Mouse (Mus musculus) myocyte (in vitro differentiated cells): ENCODE measurements around the gene Pbrm1. TPM values are rescaled to one million over a fixed set of nuclear protein-coding genes. Genes with fewer than 3 reads are reported as not detected.

ENCODE experiments used
- H3K27me3 ChIP-seq: one replicate; pipeline ENCODE4 v1.6.1; 2011; ENCODE audit not compliant: control insufficient read depth, insufficient read depth, insufficient read length
- H3K36me3 ChIP-seq: one replicate; pipeline ENCODE4 v1.6.1; 2011; ENCODE audit not compliant: control insufficient read depth, insufficient read depth
- H3K4me2 ChIP-seq: one replicate; pipeline ENCODE4 v1.6.1; 2011; ENCODE audit warnings: low read depth, control low read depth
- H3K4me3 ChIP-seq: one replicate; pipeline ENCODE4 v1.5.1; 2011; ENCODE audit warnings: mild to moderate bottlenecking, control low read depth, moderate library complexity
- H3K79me2 ChIP-seq: one replicate; pipeline ENCODE4 v1.6.1; 2011; ENCODE audit not compliant: control insufficient read depth, insufficient read depth
- H3ac ChIP-seq: one replicate; pipeline ENCODE4 v1.6.1; 2011; ENCODE audit not compliant: control insufficient read depth, insufficient read length
- CEBPB ChIP-seq: IDR thresholded peaks from 2 replicates; pipeline ENCODE4 v1.6.1; 2011; ENCODE audit warnings: mild to moderate bottlenecking, moderate library complexity; ENCODE audit not compliant: poor library complexity, insufficient read depth, severe bottlenecking
- E2F4 ChIP-seq: IDR thresholded peaks from one replicate; pipeline ENCODE4 v1.6.1; 2011; ENCODE audit warnings: mild to moderate bottlenecking, control low read depth, moderate library complexity; ENCODE audit not compliant: insufficient read depth
- MAX ChIP-seq: IDR thresholded peaks from one replicate; pipeline ENCODE4 v1.6.1; 2011; ENCODE audit warnings: low read depth, mild to moderate bottlenecking, control low read depth
- MYOD1 ChIP-seq, 3 experiments: IDR thresholded peaks; one replicate each; pipeline ENCODE4 v1.6.1; 2011; ENCODE audit warnings: control low read depth in 2 of 3, low read depth in 2 of 3, mild to moderate bottlenecking in 2 of 3, moderate library complexity in 1 of 3; ENCODE audit not compliant: insufficient read length in 2 of 3, control insufficient read depth in 1 of 3
- MYOG ChIP-seq, 3 experiments: IDR thresholded peaks; one replicate each; pipeline ENCODE4 v1.6.1; 2011; ENCODE audit warnings: control low read depth in 2 of 3, low read depth in 2 of 3, mild to moderate bottlenecking in 2 of 3; ENCODE audit not compliant: insufficient read length in 2 of 3, control insufficient read depth in 1 of 3, insufficient read depth in 1 of 3
- POLR2A ChIP-seq: IDR thresholded peaks from one replicate; pipeline ENCODE4 v1.6.1; 2011; ENCODE audit warnings: low read depth, mild to moderate bottlenecking, control low read depth, moderate library complexity; ENCODE audit not compliant: insufficient read length
- POLR2AphosphoS2 ChIP-seq: IDR thresholded peaks from one replicate; pipeline ENCODE4 v1.6.1; 2011; ENCODE audit warnings: low read depth, control low read depth; ENCODE audit not compliant: insufficient read length
- REST ChIP-seq: IDR thresholded peaks from one replicate; pipeline ENCODE4 v1.6.1; 2011; ENCODE audit warnings: mild to moderate bottlenecking, control low read depth, moderate library complexity; ENCODE audit not compliant: insufficient read depth, insufficient read length
- SRF ChIP-seq: IDR thresholded peaks from one replicate; pipeline ENCODE4 v1.6.1; 2011; ENCODE audit warnings: low read depth; ENCODE audit not compliant: control insufficient read depth, insufficient read length
- TCF12 ChIP-seq: IDR thresholded peaks from one replicate; pipeline ENCODE4 v1.6.1; 2011; ENCODE audit warnings: mild to moderate bottlenecking, control low read depth; ENCODE audit not compliant: poor library complexity, insufficient read depth, severe bottlenecking
- TCF3 ChIP-seq: IDR thresholded peaks from one replicate; pipeline ENCODE4 v1.6.1; 2011; ENCODE audit warnings: low read depth, control low read depth; ENCODE audit not compliant: insufficient read length
- USF1 ChIP-seq: IDR thresholded peaks from one replicate; pipeline ENCODE4 v1.6.1; 2011; ENCODE audit warnings: low read depth, mild to moderate bottlenecking, control low read depth, moderate library complexity
- polyA plus RNA-seq: library from polyadenylated mRNA; unstranded; fragments of >200 nt; fragmentation: generic; extraction: Trizol; gene quantifications from one replicate; pipeline ENCODE4 v1.2.1, GENCODE M21; 2012; ENCODE audit warnings: missing spikeins

The Pbrm1 gene
- polyA plus RNA-seq, 1 experiment: 14.1 TPM

DNA sequence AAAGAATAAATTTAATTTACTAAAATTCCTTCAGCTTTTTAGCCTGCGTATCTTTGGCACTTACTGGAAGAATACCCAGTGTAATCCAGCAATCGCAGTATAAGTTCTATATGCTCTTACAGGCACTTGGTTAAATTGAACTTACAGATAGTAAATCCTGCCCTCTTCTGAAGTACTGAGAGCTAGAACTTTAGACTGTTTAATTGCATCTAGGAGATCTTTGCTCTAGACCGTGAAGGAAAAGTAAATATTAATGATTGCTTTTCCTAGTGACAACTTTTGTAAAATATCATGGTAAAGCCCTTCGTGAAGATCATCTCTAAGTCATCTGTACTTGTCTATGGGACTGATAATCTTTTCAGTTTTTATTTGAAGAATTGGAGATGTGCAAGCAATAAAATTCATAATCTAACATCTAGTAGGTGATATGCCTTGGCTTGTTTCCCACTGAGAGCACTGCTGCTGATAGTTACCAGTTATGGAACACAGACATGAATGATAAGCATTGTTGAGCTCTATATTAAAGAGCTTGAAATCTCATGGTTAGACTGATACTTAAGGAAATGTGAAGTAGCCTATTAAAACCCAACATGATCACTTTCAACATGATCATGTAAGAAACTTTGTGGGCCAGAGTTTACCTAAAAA is 50.3 kb downstream of the Pbrm1 start:
- Histone ChIP-seq H3K4me3 (no peak overlapping the region), H3K4me2 (no peak overlapping the region), H3K27me3 (no peaks in the 10 kb centered on the region), H3ac (no peak overlapping the region), H3K36me3 (peaks cover 30% of the 10 kb centered on the region), H3K79me2 (no peaks in the 10 kb centered on the region)
- TF ChIP-seq TCF12 (no peak), MYOD1 (IDR thresholded peaks at IDR 0.05; ENCODE audit: control insufficient read depth in 1 of 3, insufficient read length in 2 of 3, low read depth in 2 of 3) (no peak), REST (no peak), MAX (no peak), E2F4 (no peak), MYOG (IDR thresholded peaks at IDR 0.05; ENCODE audit: control insufficient read depth in 1 of 3, insufficient read depth in 1 of 3, insufficient read length in 2 of 3, low read depth in 2 of 3) (no peak), POLR2AphosphoS2 (no peak), TCF3 (no peak), SRF (no peak), POLR2A (no peak), USF1 (no peak), CEBPB (no peak)

DNA sequence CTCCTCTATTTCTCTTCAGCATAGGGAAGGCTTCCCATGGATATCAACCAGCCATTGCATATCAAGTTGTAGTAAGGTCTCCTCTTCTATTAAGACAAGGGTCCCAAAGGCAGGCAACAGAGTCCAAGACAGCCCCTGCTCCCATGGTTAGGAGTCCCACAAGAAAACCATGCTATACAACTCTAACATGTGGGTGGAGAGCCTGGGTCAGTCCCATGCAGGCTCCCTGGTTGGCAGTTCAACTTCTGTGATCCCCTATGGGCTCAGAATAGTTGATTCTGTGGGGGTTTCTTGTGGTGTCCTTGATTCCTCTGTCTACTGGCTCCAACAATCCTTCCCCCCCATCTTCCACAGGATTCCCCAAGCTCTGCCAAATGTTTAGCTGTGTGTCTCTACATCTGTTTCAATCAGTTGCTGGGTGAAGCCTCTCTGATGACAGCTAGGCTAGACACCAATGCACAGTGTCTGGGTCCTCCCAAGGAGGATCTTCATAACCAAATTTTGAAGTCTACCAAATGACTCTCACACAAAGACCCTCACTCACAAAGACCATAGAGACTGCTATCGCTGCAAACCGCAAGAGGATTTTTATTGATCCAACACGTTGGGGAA is 59.8 kb downstream of the Pbrm1 start:
- Histone ChIP-seq H3K4me2 (peak overlapping the region; percentile 52), H3K79me2 (peaks cover 7% of the 10 kb centered on the region), H3K27me3 (no peaks in the 10 kb centered on the region), H3K4me3 (no peak overlapping the region), H3K36me3 (peaks cover 31% of the 10 kb centered on the region), H3ac (no peak overlapping the region)
- TF ChIP-seq POLR2AphosphoS2 (no peak), TCF12 (no peak), MYOG (IDR thresholded peaks at IDR 0.05; ENCODE audit: control insufficient read depth in 1 of 3, insufficient read depth in 1 of 3, insufficient read length in 2 of 3, low read depth in 2 of 3) (no peak), MYOD1 (IDR thresholded peaks at IDR 0.05; ENCODE audit: control insufficient read depth in 1 of 3, insufficient read length in 2 of 3, low read depth in 2 of 3) (peak; percentile 35 to 81 (median 60))

DNA sequence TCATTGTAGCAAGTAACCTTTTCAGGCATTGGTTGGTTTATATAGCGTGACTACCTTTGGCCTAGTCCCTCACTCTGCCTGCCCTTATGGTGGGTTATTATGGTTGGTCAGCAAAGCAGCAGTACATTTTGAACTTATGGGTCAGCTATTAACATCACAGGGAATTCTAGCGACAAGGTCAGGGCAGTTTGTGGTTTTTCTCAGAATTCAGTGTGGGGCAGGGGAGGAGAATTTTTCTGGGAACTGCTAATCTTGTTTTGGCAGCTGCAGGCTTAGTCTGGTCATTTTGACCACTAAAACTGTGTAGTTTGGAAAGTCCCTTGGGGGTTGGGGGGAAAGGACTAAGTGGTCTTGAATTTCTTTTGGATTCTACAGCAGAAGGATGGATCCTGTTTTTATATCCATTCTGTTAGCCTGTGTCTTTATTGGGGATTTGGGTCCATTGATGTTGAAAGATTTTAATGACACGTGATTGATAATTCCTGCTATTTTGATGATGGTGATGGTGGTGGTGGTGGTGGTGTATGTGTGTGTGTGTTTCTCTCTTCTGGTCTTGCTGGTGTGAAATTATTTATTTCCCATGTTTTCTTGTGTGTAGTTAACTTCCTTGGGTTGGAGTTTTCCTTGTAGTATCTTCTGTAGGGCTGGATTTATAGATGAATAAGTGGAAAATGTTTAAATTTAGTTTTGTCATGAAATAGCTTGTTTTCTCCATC is 60.5 kb downstream of the Pbrm1 start:
- TF ChIP-seq MYOG (IDR thresholded peaks at IDR 0.05; ENCODE audit: control insufficient read depth in 1 of 3, insufficient read depth in 1 of 3, insufficient read length in 2 of 3, low read depth in 2 of 3) (no peak), TCF12 (peak; percentile 60)
- Histone ChIP-seq H3ac (no peak overlapping the region), H3K36me3 (peaks cover 28% of the 10 kb centered on the region), H3K79me2 (peaks cover 7% of the 10 kb centered on the region), H3K27me3 (no peaks in the 10 kb centered on the region), H3K4me2 (peak overlapping the region; percentile 52), H3K4me3 (no peak overlapping the region)

DNA sequence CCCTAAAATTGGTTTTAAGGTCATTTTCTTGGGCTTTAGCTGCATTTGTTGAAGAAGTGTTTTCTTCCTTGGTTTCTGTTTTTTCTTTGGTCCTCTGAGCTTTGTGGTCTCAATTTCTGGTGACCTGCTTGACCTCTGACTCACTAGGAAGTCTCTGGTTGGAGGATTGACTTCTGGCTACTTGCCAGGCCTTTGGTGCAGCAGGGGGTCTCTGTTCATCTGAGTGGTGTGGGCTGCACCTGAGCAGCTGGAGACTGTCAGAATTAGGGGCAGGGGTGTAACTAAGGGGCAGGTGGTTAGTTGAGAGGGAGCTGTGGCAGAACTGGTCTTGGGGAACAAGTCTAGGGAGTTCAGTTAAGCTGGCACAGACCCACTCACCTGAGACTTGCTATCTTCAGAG is 62.2 kb downstream of the Pbrm1 start:
- Histone ChIP-seq H3K36me3 (peaks cover 19% of the 10 kb centered on the region), H3K4me2 (peak overlapping the region; percentile 38), H3K4me3 (no peak overlapping the region), H3K27me3 (no peaks in the 10 kb centered on the region), H3ac (no peak overlapping the region), H3K79me2 (peaks cover 7% of the 10 kb centered on the region)
- TF ChIP-seq TCF12: no peak
- peak in 2 of 3 experiments; percentile 51 for TF ChIP-seq MYOD1 (IDR thresholded peaks at IDR 0.05; ENCODE audit: control insufficient read depth in 1 of 3, insufficient read length in 2 of 3, low read depth in 2 of 3)
- TF ChIP-seq MYOG (IDR thresholded peaks at IDR 0.05; ENCODE audit: control insufficient read depth in 1 of 3, insufficient read depth in 1 of 3, insufficient read length in 2 of 3, low read depth in 2 of 3): peak in 1 of 3 experiments; percentile 23

DNA sequence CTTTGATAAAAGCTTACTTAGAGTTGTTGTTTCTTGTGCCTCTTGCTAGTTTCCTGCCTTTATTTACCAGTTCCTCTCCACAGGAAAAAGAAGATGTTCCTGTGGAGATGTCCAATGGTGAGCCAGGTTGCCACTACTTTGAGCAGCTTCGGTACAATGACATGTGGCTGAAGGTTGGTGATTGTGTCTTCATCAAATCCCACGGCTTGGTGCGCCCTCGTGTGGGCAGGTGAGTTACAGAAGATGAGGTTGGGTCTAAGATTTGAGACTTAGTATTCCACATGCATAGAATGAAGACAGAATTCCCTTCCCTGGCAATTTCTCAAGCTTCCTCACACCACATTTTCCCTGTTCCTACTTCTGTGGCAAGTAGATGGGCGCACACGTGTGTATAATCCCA is 68.5 kb downstream of the Pbrm1 start:
- Histone ChIP-seq H3K27me3 (no peaks in the 10 kb centered on the region), H3K4me3 (no peak overlapping the region), H3K36me3 (peaks cover 47% of the 10 kb centered on the region), H3ac (no peak overlapping the region), H3K79me2 (no peaks in the 10 kb centered on the region), H3K4me2 (no peak overlapping the region)
- TF ChIP-seq MAX (no peak), MYOG (IDR thresholded peaks at IDR 0.05; ENCODE audit: control insufficient read depth in 1 of 3, insufficient read depth in 1 of 3, insufficient read length in 2 of 3, low read depth in 2 of 3) (no peak), REST (no peak), TCF12 (no peak), TCF3 (no peak), POLR2AphosphoS2 (no peak), CEBPB (no peak), MYOD1 (IDR thresholded peaks at IDR 0.05; ENCODE audit: control insufficient read depth in 1 of 3, insufficient read length in 2 of 3, low read depth in 2 of 3) (no peak), POLR2A (no peak), E2F4 (no peak), SRF (no peak)
